Mouse (Mus musculus) MEL (cell line): ENCODE data around the gene Psmd11. TPM values are rescaled to one million over a fixed set of nuclear protein-coding genes. Genes with fewer than 3 reads are reported as not detected.

ENCODE experiments used
- DNase-seq: peaks from one replicate; pipeline ENCODE4 v3.0.0; 2011; ENCODE audit warnings: low read depth, low spot score
- H3K27ac ChIP-seq: 2 replicates; pipeline ENCODE4 v1.5.1; 2012; ENCODE audit warnings: low read depth, mild to moderate bottlenecking, control low read depth, low read length, moderate library complexity; ENCODE audit not compliant: control insufficient read depth
- H3K27me3 ChIP-seq, 2 experiments: fragments of 150-350 bp in 1 of 2; sonication (generic) in 1 of 2; 2 replicates each; pipeline ENCODE4 v1.6.1; 2012; ENCODE audit warnings: low read length in 2 of 2, mild to moderate bottlenecking in 2 of 2, improper control_type of control experiment in 1 of 2, moderate library complexity in 1 of 2; ENCODE audit not compliant: insufficient read depth in 2 of 2, control insufficient read depth in 1 of 2
- H3K36me3 ChIP-seq, 2 experiments: 2 replicates each; pipeline ENCODE4 v1.6.1; 2012 to 2014; ENCODE audit warnings: low read length in 2 of 2, improper control_type of control experiment in 1 of 2, inconsistent platforms in 1 of 2, mild to moderate bottlenecking in 1 of 2; ENCODE audit not compliant: insufficient read depth in 2 of 2, control insufficient read depth in 1 of 2
- H3K4me1 ChIP-seq, 2 experiments: fragments of 150-350 bp in 1 of 2; sonication (generic) in 1 of 2; 2 replicates each; pipeline ENCODE4 v1.6.1; 2012; ENCODE audit warnings: low read length in 2 of 2, improper control_type of control experiment in 1 of 2, mild to moderate bottlenecking in 1 of 2; ENCODE audit not compliant: insufficient read depth in 2 of 2, control insufficient read depth in 1 of 2
- H3K4me3 ChIP-seq, 2 experiments: fragments of 150-350 bp in 1 of 2; sonication (generic) in 1 of 2; 2 replicates each; pipeline ENCODE4 v1.5.1; 2012; ENCODE audit warnings: low read depth in 2 of 2, low read length in 2 of 2, mild to moderate bottlenecking in 2 of 2, moderate library complexity in 2 of 2, control low read depth in 1 of 2, improper control_type of control experiment in 1 of 2; ENCODE audit not compliant: control insufficient read depth in 1 of 2, insufficient read depth in 1 of 2
- H3K79me2 ChIP-seq: 2 replicates; pipeline ENCODE4 v1.6.1; 2012; ENCODE audit warnings: mild to moderate bottlenecking, low read length, moderate library complexity; ENCODE audit not compliant: control insufficient read depth, poor library complexity, insufficient read depth
- H3K9ac ChIP-seq: 2 replicates; pipeline ENCODE4 v1.6.1; 2012; ENCODE audit warnings: low read depth, mild to moderate bottlenecking, control low read depth, low read length, moderate library complexity; ENCODE audit not compliant: control insufficient read depth, poor library complexity, severe bottlenecking
- H3K9me3 ChIP-seq: fragments of 150-350 bp; sonication (generic); replicated peaks from 2 replicates; pipeline ENCODE4 v1.6.1; 2012; ENCODE audit warnings: mild to moderate bottlenecking, low read length, improper control_type of control experiment, moderate library complexity; ENCODE audit not compliant: insufficient read depth
- CHD1 ChIP-seq: IDR thresholded peaks from 2 replicates; pipeline ENCODE4 v1.6.1; 2012; ENCODE audit warnings: low read depth, mild to moderate bottlenecking, inconsistent platforms, low read length, improper control_type of control experiment
- CTCF ChIP-seq, 3 experiments: IDR thresholded peaks in 2 of 3; conservative IDR thresholded peaks in 1 of 3; 2 replicates each; pipeline ENCODE4 v1.5.1; 2011 to 2012; ENCODE audit warnings: low read length in 3 of 3, low read depth in 2 of 3, mild to moderate bottlenecking in 2 of 3, improper control_type of control experiment in 1 of 3, inconsistent platforms in 1 of 3, mixed read lengths in 1 of 3, moderate library complexity in 1 of 3; ENCODE audit not compliant: control insufficient read depth in 1 of 3, insufficient read depth in 1 of 3, poor library complexity in 1 of 3, severe bottlenecking in 1 of 3
- E2F4 ChIP-seq: IDR thresholded peaks from 2 replicates; pipeline ENCODE4 v1.6.1; 2011; ENCODE audit warnings: low read depth, low read length, improper control_type of control experiment, borderline replicate concordance
- EP300 ChIP-seq, 2 experiments: IDR thresholded peaks; 2 replicates each; pipeline ENCODE4 v1.6.1; 2011; ENCODE audit warnings: improper control_type of control experiment in 2 of 2, low read length in 2 of 2, low read depth in 1 of 2, mild to moderate bottlenecking in 1 of 2
- GABPA ChIP-seq: IDR thresholded peaks from 2 replicates; pipeline ENCODE4 v1.6.1; 2012; ENCODE audit warnings: low read depth, mild to moderate bottlenecking, inconsistent platforms, low read length, improper control_type of control experiment, moderate library complexity
- HCFC1 ChIP-seq: IDR thresholded peaks from 2 replicates; pipeline ENCODE4 v1.6.1; 2012; ENCODE audit warnings: low read depth, mild to moderate bottlenecking, inconsistent platforms, low read length, improper control_type of control experiment, moderate library complexity
- KAT2A ChIP-seq: conservative IDR thresholded peaks from 2 replicates; pipeline ENCODE4 v1.6.1; 2012; ENCODE audit warnings: low read depth, low read length, improper control_type of control experiment, inconsistent platforms
- MAFK ChIP-seq: IDR thresholded peaks from 2 replicates; pipeline ENCODE4 v1.6.1; 2011; ENCODE audit warnings: low read depth, mild to moderate bottlenecking, low read length, improper control_type of control experiment, borderline replicate concordance
- MAX ChIP-seq: IDR thresholded peaks from 2 replicates; pipeline ENCODE4 v1.6.1; 2011; ENCODE audit warnings: low read length, improper control_type of control experiment
- MXI1 ChIP-seq: IDR thresholded peaks from 2 replicates; pipeline ENCODE4 v1.6.1; 2011; ENCODE audit warnings: mild to moderate bottlenecking, low read depth, low read length, improper control_type of control experiment
- MYB ChIP-seq: IDR thresholded peaks from 2 replicates; pipeline ENCODE4 v1.6.1; 2011; ENCODE audit warnings: mild to moderate bottlenecking, low read depth, low read length, improper control_type of control experiment
- MYC ChIP-seq: IDR thresholded peaks from 2 replicates; pipeline ENCODE4 v1.6.1; 2011; ENCODE audit warnings: low read depth, mild to moderate bottlenecking, low read length, improper control_type of control experiment, moderate library complexity
- NELFE ChIP-seq: IDR thresholded peaks from 2 replicates; pipeline ENCODE4 v1.6.1; 2011; ENCODE audit warnings: low read depth, low read length, improper control_type of control experiment
- RAD21 ChIP-seq: IDR thresholded peaks from 2 replicates; pipeline ENCODE4 v1.6.1; 2011; ENCODE audit warnings: mild to moderate bottlenecking, low read depth, low read length, improper control_type of control experiment
- SMC3 ChIP-seq: IDR thresholded peaks from 2 replicates; pipeline ENCODE4 v1.6.1; 2011; ENCODE audit warnings: low read depth, low read length, improper control_type of control experiment
- TAL1 ChIP-seq: IDR thresholded peaks from 2 replicates; pipeline ENCODE4 v1.6.1; 2012; ENCODE audit warnings: mild to moderate bottlenecking, inconsistent platforms, low read length, moderate library complexity, mixed read lengths
- TCF12 ChIP-seq: IDR thresholded peaks from 2 replicates; pipeline ENCODE4 v1.6.1; 2014; ENCODE audit warnings: low read depth, mild to moderate bottlenecking, inconsistent platforms, low read length, improper control_type of control experiment, moderate library complexity
- USF2 ChIP-seq, 2 experiments: IDR thresholded peaks; 2 replicates each; pipeline ENCODE4 v1.6.1; 2011 to 2012; ENCODE audit warnings: improper control_type of control experiment in 2 of 2, low read length in 2 of 2, borderline replicate concordance in 1 of 2, inconsistent platforms in 1 of 2, low read depth in 1 of 2, mild to moderate bottlenecking in 1 of 2; ENCODE audit not compliant: insufficient read depth in 1 of 2
- ZKSCAN1 ChIP-seq: IDR thresholded peaks from 2 replicates; pipeline ENCODE4 v1.6.1; 2012; ENCODE audit warnings: low read depth, mild to moderate bottlenecking, inconsistent platforms, low read length, improper control_type of control experiment, moderate library complexity
- ZMIZ1 ChIP-seq: IDR thresholded peaks from 2 replicates; pipeline ENCODE4 v1.6.1; 2012; ENCODE audit warnings: low read depth, mild to moderate bottlenecking, inconsistent platforms, low read length, improper control_type of control experiment, moderate library complexity
- polyA plus RNA-seq, 2 experiments: library from polyadenylated mRNA; stranded (reverse) in 1 of 2; unstranded in 1 of 2; fragments of >175 nt in 1 of 2; fragments of >200 nt in 1 of 2; gene quantifications; 2 replicates each; pipeline versions ENCODE4 v1.2.1 to v1.2.4; 2012; ENCODE audit warnings: low replicate concordance in 2 of 2, low read depth in 1 of 2; ENCODE audit not compliant: insufficient read length in 2 of 2, insufficient read depth in 1 of 2, missing spikeins in 1 of 2
- total RNA-seq: library from RNA; depleted of rRNA; stranded (reverse); fragments of 300-350 nt; gene quantifications from 2 replicates; pipeline ENCODE4 v1.2.3, GENCODE M21; 2012

The Psmd11 gene
- total and polyA plus RNA-seq, 3 experiments, result 110 to 324 (median 184) TPM

- TF ChIP-seq KAT2A (no peak), MXI1 (no peak)
- no peak overlapping the region for H3K4me3 ChIP-seq
- no peaks in the 10 kb centered on the region; a peak in 1 of 4 replicates for H3K36me3 ChIP-seq
- H3K4me1 ChIP-seq, result no peaks in the 10 kb centered on the region
- DNase-seq, result no peak
- no peaks in the 10 kb centered on the region for H3K27me3 ChIP-seq
- H3K79me2 ChIP-seq, result no peaks in the 10 kb centered on the region
- H3K27ac ChIP-seq, result no peak overlapping the region
- H3K9ac ChIP-seq, result no peak overlapping the region
- H3K9me3 ChIP-seq, result no peaks in the 10 kb centered on the region
Observed at GRCm38 (mm10) chr11:80498328-80499070, 70.1 kb downstream of the Psmd11 start.

- Histone ChIP-seq H3K4me1 (no peaks in the 10 kb centered on the region), H3K36me3 (no peaks in the 10 kb centered on the region; a peak in 1 of 4 replicates), H3K27me3 (no peaks in the 10 kb centered on the region), H3K9me3 (no peaks in the 10 kb centered on the region), H3K4me3 (no peak overlapping the region), H3K27ac (no peak overlapping the region), H3K79me2 (no peaks in the 10 kb centered on the region), H3K9ac (no peak overlapping the region)
- no peak for DNase-seq
- no peak for TF ChIP-seq E2F4
- TF ChIP-seq TCF12, result no peak
- no peak for TF ChIP-seq ZMIZ1
- no peak for TF ChIP-seq GABPA
- no peak for TF ChIP-seq HCFC1
- TF ChIP-seq ZKSCAN1, result no peak
- no peak for TF ChIP-seq CHD1
- no peak for TF ChIP-seq RAD21
- TF ChIP-seq KAT2A, result no peak
- no peak for TF ChIP-seq EP300 (IDR thresholded peaks at IDR 0.05; ENCODE audit: low read depth in 1 of 2, low read length in 2 of 2)
- TF ChIP-seq TAL1, result no peak
- no peak for TF ChIP-seq CTCF (IDR thresholded peaks at IDR 0.05 in 2 of 3, conservative IDR thresholded peaks at IDR 0.05 in 1 of 3; ENCODE audit: control insufficient read depth in 1 of 3, insufficient read depth in 1 of 3, low read depth in 2 of 3, low read length in 3 of 3, poor library complexity in 1 of 3, severe bottlenecking in 1 of 3)
- TF ChIP-seq USF2 (IDR thresholded peaks at IDR 0.05; ENCODE audit: borderline replicate concordance in 1 of 2, insufficient read depth in 1 of 2, low read depth in 1 of 2, low read length in 2 of 2), result no peak
- TF ChIP-seq MYC, result no peak
- TF ChIP-seq MXI1, result no peak
- TF ChIP-seq MYB, result no peak
- no peak for TF ChIP-seq MAFK
- no peak for TF ChIP-seq SMC3
- TF ChIP-seq MAX, result no peak
- no peak for TF ChIP-seq NELFE
Observed at GRCm38 (mm10) chr11:80499550-80499952, 71.1 kb downstream of the Psmd11 start.
